Mouse (Mus musculus): ENCODE measurements around the gene Ush2a.

GRCm38 (mm10) chr1:188773631-188774030 lies 511.8 kb downstream of the Ush2a start:
- TF ChIP-seq POLR2A (IDR thresholded peaks at IDR 0.05; ENCODE audit: insufficient read depth, low read depth, low read length) (no peak), CTCF (IDR thresholded peaks at IDR 0.05; ENCODE audit: insufficient read depth, low read depth, low read length) (no peak)

Data from olfactory bulb, adult 2 months (tissue).